Mouse (Mus musculus): ENCODE measurements at regions not wholly inside any gene's neighbourhood (a gene's known extent, or its start where the extent isn't known, plus 50 kb on each side); places are given as distances from the start of the nearest gene placed in this dataset.

GRCm38 (mm10) chr6:100176914-100177560 is 110.2 kb downstream of the Rybp start:
- in situ Hi-C loops (cut with MboI, MseI) = no loop called here

DNA sequence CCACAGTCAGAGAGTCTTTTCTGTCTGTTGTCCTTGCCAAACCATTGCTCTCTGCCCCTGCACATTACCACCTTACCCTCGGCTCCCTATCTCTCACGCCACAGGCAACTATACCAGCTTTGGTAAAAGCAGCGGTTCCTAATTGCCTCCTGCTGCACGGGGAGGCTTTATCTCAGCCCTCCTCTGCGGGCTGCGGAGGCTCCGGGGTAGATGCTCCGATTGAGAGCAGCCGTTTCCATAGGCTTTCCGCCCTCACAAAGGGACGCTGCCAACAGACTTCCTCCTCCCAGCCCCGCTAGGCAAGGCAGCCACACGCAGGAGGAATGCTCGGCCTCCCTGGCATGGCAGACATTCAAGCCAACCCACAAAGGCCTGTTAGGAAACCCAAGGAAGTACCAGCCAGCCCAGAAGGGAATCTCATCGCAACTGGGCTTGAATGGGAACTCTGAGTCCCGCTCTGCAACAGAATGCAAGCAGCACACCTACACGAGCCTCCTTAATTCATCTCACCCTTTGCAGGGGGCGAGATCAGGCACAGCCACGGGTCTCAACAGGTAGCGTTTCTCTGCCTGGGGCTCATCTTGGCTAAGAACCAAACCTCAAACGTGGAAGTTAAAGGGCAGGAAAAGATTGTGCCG is 116.5 kb downstream of the Rybp start:
- in situ Hi-C loops (cut with MboI, MseI) = no loop called here

- in situ Hi-C loops (cut with MboI, MseI) = no loop called here
These were observed 120.0 kb downstream of the Rybp start for GRCm38 (mm10) chr6:100167321-100167720.

GRCm38 (mm10) chr6:100165746-100166145 is 121.5 kb downstream of the Rybp start:
- in situ Hi-C loops (cut with MboI, MseI) = no loop called here

DNA sequence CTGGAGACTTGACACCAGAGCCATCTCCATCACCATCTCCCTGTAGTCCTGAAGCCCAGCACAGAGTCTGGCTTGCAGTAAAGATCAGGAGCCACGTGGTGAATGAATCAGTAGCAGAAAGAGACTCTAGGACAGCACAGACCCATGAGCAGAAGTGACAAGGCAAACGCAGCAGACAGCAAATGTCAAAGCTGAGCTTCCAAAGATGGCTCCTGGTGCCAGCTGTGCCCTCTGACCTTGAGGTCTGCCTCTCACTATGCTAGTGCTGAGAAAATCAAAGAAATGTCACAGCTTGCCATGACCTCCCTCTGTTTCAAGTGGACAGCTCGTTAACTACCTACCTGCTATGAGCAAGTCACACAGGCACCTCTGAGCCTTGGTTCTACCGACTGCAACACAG is 123.1 kb downstream of the Rybp start:
- in situ Hi-C loops (cut with MboI, MseI) = no loop called here

DNA sequence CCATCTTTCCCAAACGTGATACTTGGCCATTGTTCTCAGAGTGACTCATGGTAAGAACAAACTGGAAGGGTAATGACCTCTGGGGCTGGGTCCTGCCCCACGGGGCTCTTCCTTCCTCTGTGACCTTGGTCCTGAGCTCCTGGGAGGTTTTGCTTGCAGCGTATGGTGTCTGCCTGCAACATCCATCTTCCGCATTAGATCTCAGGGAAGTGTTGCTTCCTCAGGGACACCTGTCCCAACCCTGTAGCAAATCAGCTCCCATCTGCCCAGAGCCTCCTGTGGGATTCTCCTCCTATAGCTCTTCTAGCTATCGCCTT is 123.5 kb downstream of the Rybp start:
- in situ Hi-C loops (cut with MboI, MseI) = no loop called here

GRCm38 (mm10) chr6:100162961-100163813 is 124.1 kb downstream of the Rybp start:
- in situ Hi-C loops (cut with MboI, MseI) = no loop called here

GRCm38 (mm10) chr6:100160670-100161069 is 126.6 kb downstream of the Rybp start:
- in situ Hi-C loops (cut with MboI, MseI) = no loop called here

GRCm38 (mm10) chr6:100159817-100160216 is 127.5 kb downstream of the Rybp start:
- in situ Hi-C loops (cut with MboI, MseI) = no loop called here

DNA sequence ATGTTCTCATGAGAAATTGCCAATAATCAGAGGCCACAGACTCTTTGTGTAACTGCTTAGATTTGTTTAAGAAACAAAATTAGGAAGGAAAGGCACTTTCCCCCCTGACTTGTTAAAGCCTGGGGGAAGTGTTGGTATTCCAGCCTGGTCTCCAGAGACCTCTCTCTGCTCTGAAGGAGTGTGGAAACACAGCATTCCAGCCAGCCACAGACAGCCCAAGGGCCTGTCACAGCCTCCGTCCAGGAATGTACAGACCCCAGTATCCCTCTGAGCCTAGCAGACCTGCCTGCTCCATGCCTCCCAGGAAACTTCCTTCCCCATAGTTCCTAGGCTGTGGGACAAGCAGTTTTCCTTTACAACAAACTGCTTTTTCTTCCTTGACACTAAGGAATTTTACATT is 128.0 kb downstream of the Rybp start:
- in situ Hi-C loops (cut with MboI, MseI) = no loop called here

DNA sequence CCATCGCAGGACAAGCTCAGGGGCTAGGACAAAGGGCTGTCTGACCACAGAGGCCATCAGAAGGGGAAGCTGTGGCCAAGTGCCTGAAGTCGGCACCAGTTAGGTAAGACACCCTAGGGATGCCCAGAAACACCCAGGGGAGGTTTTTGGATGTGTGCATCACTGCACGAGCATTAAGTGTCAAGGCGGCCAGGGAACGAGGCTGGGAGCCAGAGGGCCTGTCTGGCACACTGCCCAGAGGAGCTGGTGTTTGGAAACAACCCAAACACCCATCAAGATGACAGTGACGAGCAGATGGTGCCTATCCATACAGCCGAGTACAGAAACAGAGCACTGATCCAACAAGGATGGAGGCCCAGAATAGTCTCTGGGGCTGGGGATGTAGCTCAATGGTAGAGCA is 130.0 kb downstream of the Rybp start:
- in situ Hi-C loops (cut with MboI, MseI) = no loop called here

DNA sequence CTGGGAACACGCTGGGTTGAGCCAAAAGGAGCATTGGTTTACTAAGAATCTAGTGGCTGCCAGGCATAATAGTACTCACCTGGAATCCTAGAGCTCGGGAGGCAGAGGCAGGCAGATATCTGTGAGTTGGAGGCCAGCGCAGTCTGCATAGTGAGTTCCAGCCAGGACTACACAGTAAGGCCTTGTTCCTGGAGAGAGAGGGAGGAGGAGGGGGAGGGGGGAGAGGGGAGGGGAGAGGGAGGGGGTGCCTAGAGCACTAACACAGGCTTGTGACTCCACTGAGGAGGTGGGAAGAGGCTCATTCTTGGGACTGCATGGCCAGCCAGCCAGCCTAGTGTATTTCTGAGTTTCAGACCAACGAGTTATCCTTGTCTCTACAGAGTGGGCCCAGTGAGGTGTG is 131.1 kb downstream of the Rybp start:
- in situ Hi-C loops (cut with MboI, MseI) = no loop called here

DNA sequence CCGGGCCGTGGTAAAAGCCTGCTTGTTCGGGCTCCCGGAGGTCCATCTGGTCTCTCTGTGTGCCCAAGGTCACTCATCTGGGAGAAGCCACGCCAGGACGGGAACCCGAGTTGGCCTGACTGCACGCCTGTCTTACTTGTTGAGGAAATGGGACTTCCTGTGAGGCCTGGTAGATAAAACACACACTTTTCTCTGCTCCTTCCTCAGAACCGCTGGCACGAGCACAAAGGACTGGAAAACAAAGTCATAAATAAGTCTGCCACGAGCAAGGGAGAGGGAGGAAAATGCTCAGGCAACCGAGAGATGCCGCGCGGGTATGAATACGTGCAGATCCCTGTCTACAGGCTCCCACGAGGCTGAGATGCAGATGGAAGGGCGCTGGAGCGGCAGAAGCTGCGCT is 131.6 kb downstream of the Rybp start:
- in situ Hi-C loops (cut with MboI, MseI) = no loop called here

DNA sequence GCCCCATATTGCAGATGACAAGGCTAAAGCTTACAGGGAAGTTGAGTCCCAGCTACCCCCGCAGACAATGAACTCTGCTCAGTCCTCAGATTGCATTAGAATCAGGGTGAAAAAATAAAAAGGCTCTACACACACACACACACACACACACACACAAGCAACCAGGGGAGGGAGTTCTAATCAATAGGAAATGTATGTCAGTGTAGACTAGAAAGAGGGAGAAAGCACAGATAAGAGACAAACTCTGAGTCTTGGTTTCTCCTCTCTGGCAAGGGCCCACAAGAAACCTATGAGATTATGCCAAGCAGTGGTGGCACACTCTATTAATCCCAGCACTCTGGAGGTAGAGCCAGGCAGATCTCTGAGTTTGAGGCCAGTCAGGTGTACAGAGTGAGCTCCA is 135.8 kb downstream of the Rybp start:
- in situ Hi-C loops (cut with MboI, MseI) = no loop called here

GRCm38 (mm10) chr6:100150703-100151208 is 136.5 kb downstream of the Rybp start:
- in situ Hi-C loops (cut with MboI, MseI) = no loop called here

DNA sequence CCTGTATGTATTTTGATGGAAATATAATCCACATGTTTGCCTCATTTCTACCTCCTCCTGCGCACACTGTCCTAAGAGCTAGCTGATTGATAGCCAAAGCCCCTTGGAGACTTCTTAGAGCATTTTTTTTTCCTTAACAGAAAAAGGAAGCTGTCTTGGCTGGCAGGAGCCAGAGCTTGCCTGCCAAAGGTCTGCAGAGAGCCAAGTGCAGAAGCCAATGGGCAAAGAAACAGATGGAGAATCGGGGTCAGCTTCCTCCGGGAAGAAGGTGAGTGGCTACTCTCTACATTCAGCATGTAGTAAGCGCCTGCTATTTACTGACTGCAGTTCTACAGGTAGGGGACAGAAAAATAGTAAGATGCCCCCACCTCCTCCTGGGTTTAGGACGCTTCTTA is 137.8 kb downstream of the Rybp start:
- in situ Hi-C loops (cut with MboI, MseI) = no loop called here

GRCm38 (mm10) chr6:100148751-100149457 is 138.4 kb downstream of the Rybp start:
- in situ Hi-C loops (cut with MboI, MseI) = no loop called here

GRCm38 (mm10) chr6:100146360-100146935 is 140.8 kb downstream of the Rybp start:
- in situ Hi-C loops (cut with MboI, MseI) = no loop called here

GRCm38 (mm10) chr6:100145869-100146268 is 141.4 kb downstream of the Rybp start:
- in situ Hi-C loops (cut with MboI, MseI) = no loop called here

GRCm38 (mm10) chr6:100144544-100145287 is 142.6 kb downstream of the Rybp start:
- in situ Hi-C loops (cut with MboI, MseI) = no loop called here
